Mouse (Mus musculus): Measurements from ENCODE around the gene Olfr749.
A peak's percentile ranks its signal among the peaks of the same experiment; 100 is the strongest.
"Not testable (repeated sequence)": the region's sequence is repeated elsewhere in the genome, so short reads cannot be mapped to it uniquely, and the experiment has no call there.

Olfr749 gene

GRCm38 (mm10) chr14:50744994-50745393, at the start of gene Olfr749:
Gene Olfr749 (minus strand): TSS chr14:50745094.
- DNase-seq, result no peak

GRCm38 (mm10) chr14:50788157-50788556, 43.3 kb upstream of the Olfr749 start:
- DNase-seq, result no peak

GRCm38 (mm10) chr14:50785251-50785637, 40.4 kb upstream of the Olfr749 start, which contains the start of gene Ttc5:
Gene Ttc5 (minus strand): TSS chr14:50785519.
- DNase-seq, result peak; percentile 94

- no peak for DNase-seq
Observed at GRCm38 (mm10) chr14:50784391-50785250, 39.7 kb upstream of the Olfr749 start.

- no peak for DNase-seq
Observed at GRCm38 (mm10) chr14:50782166-50782565, 37.3 kb upstream of the Olfr749 start.

GRCm38 (mm10) chr14:50771342-50771741, 26.4 kb upstream of the Olfr749 start:
- DNase-seq, result peak; percentile 8

- no peak for DNase-seq
Observed at GRCm38 (mm10) chr14:50765736-50766135, 20.8 kb upstream of the Olfr749 start.

GRCm38 (mm10) chr14:50758416-50759085, 13.7 kb upstream of the Olfr749 start:
- no peak for DNase-seq

- DNase-seq, result no peak
Observed at GRCm38 (mm10) chr14:50741584-50741983, 3.3 kb downstream of the Olfr749 start.

GRCm38 (mm10) chr14:50740334-50740733, 4.6 kb downstream of the Olfr749 start:
- DNase-seq, result no peak

GRCm38 (mm10) chr14:50722371-50722770, 22.5 kb downstream of the Olfr749 start:
- not testable (repeated sequence) for DNase-seq

- not testable (repeated sequence) for DNase-seq
Observed at GRCm38 (mm10) chr14:50719875-50720274, 25.0 kb downstream of the Olfr749 start.

GRCm38 (mm10) chr14:50707073-50707472, 37.8 kb downstream of the Olfr749 start, which contains the start of gene Olfr748:
Gene Olfr748 (plus strand): TSS chr14:50707373.
- DNase-seq, result no peak

- no peak for DNase-seq
Observed at GRCm38 (mm10) chr14:50693106-50693505, 51.8 kb downstream of the Olfr749 start, which contains the start of gene Olfr747. Gene Olfr747 (minus strand): TSS chr14:50693206.

All from kidney, adult 9 months (tissue).